Mouse (Mus musculus): ENCODE measurements around the gene Sptbn4. TPM values are rescaled to one million over a fixed set of nuclear protein-coding genes. Genes with fewer than 3 reads are reported as not detected.
A peak's percentile ranks its signal among the peaks of the same experiment; 100 is the strongest.

The Sptbn4 gene
- total and polyA plus RNA-seq, 2 experiments from 2014 or later, result 3.4 to 24.8 TPM

DNA sequence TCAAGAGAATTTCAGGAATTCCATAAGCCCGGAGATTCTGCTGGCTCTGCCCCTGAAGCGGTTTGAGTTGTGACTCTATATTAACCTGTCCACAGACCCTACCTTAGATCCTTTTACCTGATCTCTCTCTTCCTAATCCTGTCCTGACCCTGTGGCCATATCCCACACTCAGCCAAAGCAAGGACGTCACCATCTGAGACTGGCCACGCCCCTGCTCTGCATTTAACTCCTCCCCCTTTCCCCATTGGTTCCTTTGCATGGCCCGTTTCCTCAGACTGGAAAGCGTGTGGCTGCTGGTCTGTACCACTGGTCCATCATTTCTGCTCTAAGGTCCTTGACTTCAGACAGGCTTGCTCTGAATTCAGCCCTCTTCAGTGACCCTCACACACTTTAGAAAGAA, 102.0 kb downstream of the Sptbn4 start:
- Histone ChIP-seq H3K9ac (replicated peaks; ENCODE audit: low read length) (no peak overlapping the region), H3K36me3 (ENCODE audit: insufficient read depth, low read length) (peaks cover 24% of the 10 kb centered on the region), H3K4me2 (ENCODE audit: low read depth, low read length) (no peak overlapping the region), H3K4me1 (ENCODE audit: insufficient read depth, low read length) (no peaks in the 10 kb centered on the region), H3K4me3 (ENCODE audit: low read length) (no peak overlapping the region), H3K9me3 (ENCODE audit: low read length) (no peaks in the 10 kb centered on the region), H3K27ac (no peak overlapping the region), H3K27me3 (ENCODE audit: insufficient read depth, low read length) (no peaks in the 10 kb centered on the region)
- TF ChIP-seq CTCF (IDR thresholded peaks at IDR 0.05; ENCODE audit: low read depth), result no peak
- 23% methylated on average over 6 of the region's 6 CpGs for WGBS
- ATAC-seq (no peak), DNase-seq (ENCODE audit: low spot score) (no peak)

DNA sequence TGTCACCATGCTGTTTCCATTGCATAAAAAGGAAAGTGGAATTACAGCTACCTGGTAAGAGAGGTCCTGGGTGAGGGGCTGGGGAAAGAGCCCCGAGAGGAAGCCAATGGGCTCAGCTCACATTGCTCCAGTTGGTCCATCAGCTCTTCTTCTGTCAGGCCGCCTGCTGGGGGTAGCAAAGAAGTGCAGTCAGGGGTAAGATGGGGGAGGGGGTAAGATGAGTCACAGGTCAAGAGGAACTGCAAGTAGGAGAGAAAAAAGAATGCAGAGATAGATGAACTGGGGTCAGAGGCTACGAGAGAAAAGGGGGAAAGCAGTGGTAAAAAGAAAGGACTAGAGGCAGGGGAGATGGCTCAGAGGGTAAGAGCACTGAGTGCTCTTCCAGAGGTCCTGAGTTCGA, 104.9 kb downstream of the Sptbn4 start:
- Histone ChIP-seq H3K9ac (replicated peaks; ENCODE audit: low read length) (no peak overlapping the region), H3K27me3 (ENCODE audit: insufficient read depth, low read length) (0 out of 2 replicates have a peak, but pooled peaks cover 8% of the 10 kb centered on the region), H3K9me3 (ENCODE audit: low read length) (no peaks in the 10 kb centered on the region), H3K27ac (no peak overlapping the region), H3K4me2 (ENCODE audit: low read depth, low read length) (no peak overlapping the region), H3K4me3 (ENCODE audit: low read length) (no peak overlapping the region), H3K4me1 (ENCODE audit: insufficient read depth, low read length) (0 out of 2 replicates have a peak, but pooled peaks cover under 1% of the 10 kb centered on the region), H3K36me3 (ENCODE audit: insufficient read depth, low read length) (peaks cover 18% of the 10 kb centered on the region)
- WGBS, result 31% methylated on average over 4 of the region's 4 CpGs
- TF ChIP-seq CTCF (IDR thresholded peaks at IDR 0.05; ENCODE audit: low read depth), result peak; percentile 30
- ATAC-seq (no peak), DNase-seq (ENCODE audit: low spot score) (no peak)

DNA sequence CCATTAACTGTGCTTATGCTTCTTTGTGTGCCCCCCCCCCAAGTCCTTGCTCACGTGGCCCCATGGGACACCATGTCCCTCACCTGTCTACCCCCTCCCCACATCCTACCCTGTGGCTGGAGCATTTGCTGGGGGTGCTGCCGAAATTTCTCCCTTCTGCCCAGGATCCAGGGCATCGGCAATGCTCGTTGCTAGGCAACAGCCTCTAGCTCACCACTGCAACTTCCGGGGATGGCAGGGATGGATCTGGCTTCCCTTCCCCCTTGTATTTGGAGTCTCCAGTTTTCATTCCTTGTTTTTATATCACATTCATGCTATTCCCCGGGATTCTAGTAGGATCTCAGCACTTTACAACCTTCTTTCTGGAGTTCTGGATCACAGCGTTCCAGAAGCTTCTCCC, 108.0 kb downstream of the Sptbn4 start:
- DNase-seq (ENCODE audit: low spot score) (peak; percentile 80), ATAC-seq (peak; percentile 62)
- H3K27me3 ChIP-seq (ENCODE audit: insufficient read depth, low read length), result peaks cover 16% of the 10 kb centered on the region
- WGBS, result 21% methylated on average over 7 of the region's 7 CpGs
- peak overlapping the region; percentile 63; the same call in 1 of the 2 replicates for H3K27ac ChIP-seq
- peak overlapping the region; percentile 43 for H3K9ac ChIP-seq (replicated peaks; ENCODE audit: low read length)
- TF ChIP-seq CTCF (IDR thresholded peaks at IDR 0.05; ENCODE audit: low read depth), result no peak
- H3K9me3 ChIP-seq (ENCODE audit: low read length), result no peaks in the 10 kb centered on the region
- peak overlapping the region; percentile 49 for H3K4me2 ChIP-seq (ENCODE audit: low read depth, low read length)
- H3K36me3 ChIP-seq (ENCODE audit: insufficient read depth, low read length), result peaks cover 12% of the 10 kb centered on the region
- H3K4me1 ChIP-seq (ENCODE audit: insufficient read depth, low read length), result peaks cover 8% of the 10 kb centered on the region; the same call in 1 of the 2 replicates
- H3K4me3 ChIP-seq (ENCODE audit: low read length), result peak overlapping the region; percentile 25

DNA sequence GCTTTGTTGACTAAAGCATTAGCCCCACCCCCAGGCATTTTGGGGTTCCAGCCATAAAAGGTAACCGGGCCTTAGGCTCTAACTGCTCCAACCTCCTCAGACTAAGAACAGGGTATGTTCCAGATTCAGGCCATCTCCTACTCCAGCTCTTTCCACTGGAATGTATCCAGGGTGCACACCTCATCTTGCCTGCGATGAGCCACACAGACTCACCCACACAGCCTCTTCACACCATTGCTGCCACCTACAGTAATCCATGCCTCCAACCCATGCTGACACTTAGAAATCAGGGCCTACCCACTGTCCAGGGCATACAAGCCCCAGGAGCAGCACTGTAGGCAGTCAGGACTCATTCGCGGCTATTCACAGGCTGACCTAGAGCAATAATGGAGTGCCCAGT, 108.4 kb downstream of the Sptbn4 start:
- peaks cover 8% of the 10 kb centered on the region; the same call in 1 of the 2 replicates for H3K4me1 ChIP-seq (ENCODE audit: insufficient read depth, low read length)
- 49% methylated on average over 4 of the region's 4 CpGs for WGBS
- DNase-seq (ENCODE audit: low spot score) (no peak), ATAC-seq (peak; percentile 22)
- no peak for TF ChIP-seq CTCF (IDR thresholded peaks at IDR 0.05; ENCODE audit: low read depth)
- H3K27ac ChIP-seq, result peak overlapping the region; percentile 63; the same call in 1 of the 2 replicates
- H3K9me3 ChIP-seq (ENCODE audit: low read length), result no peaks in the 10 kb centered on the region
- peaks cover 9% of the 10 kb centered on the region for H3K36me3 ChIP-seq (ENCODE audit: insufficient read depth, low read length)
- peak overlapping the region; percentile 25 for H3K4me3 ChIP-seq (ENCODE audit: low read length)
- H3K27me3 ChIP-seq (ENCODE audit: insufficient read depth, low read length), result peaks cover 20% of the 10 kb centered on the region
- H3K4me2 ChIP-seq (ENCODE audit: low read depth, low read length), result peak overlapping the region; percentile 49
- H3K9ac ChIP-seq (replicated peaks; ENCODE audit: low read length), result peak overlapping the region; percentile 43

DNA sequence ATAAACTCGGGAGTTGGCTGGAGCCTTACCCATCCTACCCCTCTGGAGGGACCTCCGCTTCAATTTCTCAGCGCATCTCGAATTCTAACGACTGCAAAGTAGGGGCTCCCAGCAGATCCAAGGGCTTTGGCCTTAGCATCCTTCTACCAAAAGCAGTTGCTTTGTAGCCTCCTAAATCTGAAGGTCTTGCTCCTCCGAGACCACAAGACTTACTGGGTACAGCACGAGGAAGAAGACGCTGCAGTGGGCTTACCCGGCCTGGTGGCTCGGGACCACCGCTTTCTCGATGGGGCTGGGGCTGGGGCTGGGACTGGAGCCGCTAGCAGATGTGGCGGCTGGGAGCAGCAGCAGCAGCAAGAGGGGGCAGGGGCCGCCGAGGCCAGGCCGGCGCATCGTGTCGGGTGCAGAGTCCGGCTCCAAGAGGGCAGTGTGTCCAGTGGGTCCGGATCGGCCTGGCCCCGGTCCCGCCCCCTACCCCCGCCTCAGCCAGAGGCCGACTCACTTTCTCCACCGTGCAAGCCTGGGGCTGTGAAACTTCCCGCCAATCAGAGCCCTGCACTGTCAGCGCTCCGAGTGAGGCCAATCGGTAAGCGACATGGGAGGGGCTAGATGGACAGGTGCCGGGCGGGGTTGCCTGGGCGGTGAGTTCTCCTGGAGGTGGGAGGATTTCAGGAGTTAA, 110.2 kb downstream of the Sptbn4 start, which contains the start of gene Ltbp4:
TSS of gene Ltbp4 (minus strand) at position 518 of the 679 bp plus-strand sequence.
- Histone ChIP-seq H3K27ac (no peak within 1 kb of the TSS), H3K9me3 (ENCODE audit: low read length) (no peaks in the 10 kb centered on the region), H3K4me1 (ENCODE audit: insufficient read depth, low read length) (peaks cover 19% of the 10 kb centered on the region; the same call in 1 of the 2 replicates), H3K27me3 (ENCODE audit: insufficient read depth, low read length) (peaks cover 37% of the 10 kb centered on the region), H3K4me2 (ENCODE audit: low read depth, low read length) (peak within 1 kb of the TSS; percentile 49), H3K9ac (replicated peaks; ENCODE audit: low read length) (0 out of 2 replicates have a peak within 1 kb of the TSS, but pooled peaks have one; percentile 25), H3K36me3 (ENCODE audit: insufficient read depth, low read length) (peaks cover 4% of the 10 kb centered on the region), H3K4me3 (ENCODE audit: low read length) (peak within 1 kb of the TSS; percentile 31)
- DNase-seq (ENCODE audit: low spot score) (no peak), ATAC-seq (no peak)
- 5% methylated on average over 36 of the region's 36 CpGs for WGBS
- TF ChIP-seq CTCF (IDR thresholded peaks at IDR 0.05; ENCODE audit: low read depth), result no peak

DNA sequence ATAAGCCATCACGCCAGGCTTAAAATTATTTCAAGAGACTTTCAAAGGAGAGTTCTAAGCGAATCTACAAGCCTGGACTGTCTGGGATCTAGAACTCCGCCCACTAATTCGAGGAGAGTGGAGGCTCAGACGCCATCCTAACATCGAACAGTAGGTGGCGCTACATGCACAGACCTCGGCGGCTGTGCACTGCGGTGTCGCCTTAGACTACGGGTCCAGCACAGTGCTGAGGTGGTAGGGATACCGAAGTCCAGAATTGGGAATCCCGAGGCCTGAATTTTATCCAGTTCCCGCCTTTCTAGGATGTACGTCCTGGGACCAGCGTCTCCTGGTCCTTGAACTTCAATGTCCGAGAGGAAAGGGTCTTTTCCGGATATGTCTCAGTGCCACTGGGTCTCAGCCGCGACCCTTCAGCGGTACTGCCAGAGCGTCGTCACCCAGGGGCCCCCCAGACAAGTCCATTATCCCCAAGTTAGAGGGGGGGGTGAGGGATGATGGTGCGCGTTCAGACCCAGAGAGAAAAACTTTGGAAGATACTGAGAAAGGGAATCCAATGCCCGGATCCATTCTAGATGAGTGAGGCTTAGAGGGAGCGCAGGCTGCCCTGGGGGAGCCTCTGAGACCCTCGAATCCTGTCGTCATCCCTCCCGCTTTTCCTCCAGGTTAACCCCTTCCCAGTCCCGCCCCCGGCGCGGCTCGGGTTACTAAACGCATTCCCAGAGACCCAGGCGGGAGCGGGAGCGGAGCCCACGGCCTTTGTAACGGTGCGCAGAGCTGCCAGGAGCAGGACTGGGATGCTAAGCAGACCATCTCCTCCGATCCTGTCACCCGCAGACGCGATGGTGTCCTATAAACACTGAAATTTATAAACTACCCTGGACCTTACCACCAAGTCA, 111.3 kb downstream of the Sptbn4 start:
- peak; percentile 98 for TF ChIP-seq CTCF (IDR thresholded peaks at IDR 0.05; ENCODE audit: low read depth)
- ATAC-seq (peak; percentile 82), DNase-seq (ENCODE audit: low spot score) (peak; percentile 94)
- whole genome bisulfite sequencing, result 1% methylated on average over 47 of the region's 47 CpGs
- H3K27me3 ChIP-seq (ENCODE audit: insufficient read depth, low read length), result peaks cover 41% of the 10 kb centered on the region
- H3K4me2 ChIP-seq (ENCODE audit: low read depth, low read length), result peak overlapping the region; percentile 49
- no peaks in the 10 kb centered on the region for H3K36me3 ChIP-seq (ENCODE audit: insufficient read depth, low read length)
- 0 out of 2 replicates have a peak overlapping the region, but pooled peaks have one; percentile 25 for H3K9ac ChIP-seq (replicated peaks; ENCODE audit: low read length)
- no peak overlapping the region for H3K27ac ChIP-seq
- peak overlapping the region; percentile 31 for H3K4me3 ChIP-seq (ENCODE audit: low read length)
- H3K9me3 ChIP-seq (ENCODE audit: low read length), result no peaks in the 10 kb centered on the region
- peaks cover 20% of the 10 kb centered on the region for H3K4me1 ChIP-seq (ENCODE audit: insufficient read depth, low read length)

Data from hindbrain, postnatal 0 days (tissue).